Mouse (Mus musculus): ENCODE data around the gene Inka2. TPM values are rescaled to one million over a fixed set of nuclear protein-coding genes. Genes with fewer than 3 reads are reported as not detected.
A peak's percentile ranks its signal among the peaks of the same experiment; 100 is the strongest.
"Not testable (repeated sequence)": the region's sequence is repeated elsewhere in the genome, so short reads cannot be mapped to it uniquely, and the experiment has no call there.

Gene Inka2
- total RNA-seq, 2 experiments from 2014 or later: not detected

DNA sequence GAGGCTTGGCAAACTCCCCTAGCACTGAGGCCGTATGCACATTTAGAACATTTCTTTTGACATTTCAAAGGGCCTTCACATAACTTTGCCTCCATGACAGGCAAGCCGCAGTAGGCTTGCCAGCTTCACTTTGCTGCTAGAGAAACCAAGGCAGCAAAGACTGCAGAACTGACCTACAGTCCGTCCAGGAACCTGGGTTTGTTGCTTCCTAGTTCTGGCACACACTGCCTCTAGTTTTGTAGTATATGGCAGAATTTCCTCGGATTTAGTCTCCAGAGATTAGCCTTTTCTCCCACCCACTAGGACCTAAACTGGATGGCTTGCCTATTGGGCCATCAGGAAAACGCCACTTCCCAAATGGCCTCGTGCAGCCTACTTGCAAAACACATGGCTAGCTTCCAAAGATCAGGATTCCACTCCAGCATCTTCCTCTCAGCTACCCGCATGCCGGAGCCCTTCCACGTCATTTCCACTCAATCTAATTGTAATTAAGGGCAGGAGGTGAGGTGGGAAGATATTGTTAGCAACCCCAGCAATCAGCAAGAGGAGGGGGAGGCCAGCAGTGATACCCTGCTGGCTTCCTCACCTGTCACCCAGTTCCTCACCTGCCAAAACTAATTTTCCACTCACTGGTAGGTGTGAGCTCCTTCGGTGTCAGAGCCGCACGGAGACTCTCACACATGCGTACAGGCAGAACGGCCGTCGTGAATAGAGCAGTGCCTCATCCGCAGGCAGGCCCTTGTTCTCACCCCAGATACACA lies 7.8 kb upstream of the Inka2 start:
- no peak for ATAC-seq (replicated peaks; ENCODE audit: poor library complexity)

DNA sequence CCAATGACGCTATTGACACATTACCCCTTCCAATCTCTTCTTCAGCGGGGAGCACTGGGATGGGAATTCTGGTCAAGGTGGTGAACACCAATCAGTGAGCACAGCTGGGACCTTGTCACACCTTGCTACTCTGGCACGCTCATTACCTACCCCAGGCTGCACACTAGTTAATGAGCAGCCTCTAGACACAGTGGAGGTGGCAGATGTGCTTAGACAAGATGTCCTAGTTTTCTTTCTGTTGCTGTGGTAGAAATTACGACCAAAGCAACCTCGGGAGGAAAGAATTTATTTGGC lies 7.3 kb upstream of the Inka2 start:
- ATAC-seq (replicated peaks; ENCODE audit: poor library complexity): no peak

DNA sequence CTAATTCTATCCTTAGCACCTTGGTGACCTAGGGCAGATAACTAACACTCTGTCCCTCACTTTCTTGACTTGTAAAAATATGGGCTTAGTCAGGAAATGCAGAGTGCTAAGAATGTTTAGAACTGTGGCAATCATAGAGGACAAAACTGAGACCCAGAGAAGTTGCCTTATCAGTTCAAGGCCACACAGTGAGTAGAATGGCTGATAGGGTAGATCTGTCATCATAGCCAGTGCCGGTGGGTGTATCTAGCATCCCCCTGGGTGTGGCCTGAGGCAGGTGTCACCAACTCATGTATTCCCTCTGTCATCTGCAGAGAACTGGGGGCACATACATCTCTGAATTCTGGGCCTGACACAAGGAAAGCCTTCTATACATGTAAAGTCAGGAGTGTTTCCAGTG lies 6.1 kb upstream of the Inka2 start:
- ATAC-seq (replicated peaks; ENCODE audit: poor library complexity): peak; percentile 19; the same call in 1 of the 2 replicates

DNA sequence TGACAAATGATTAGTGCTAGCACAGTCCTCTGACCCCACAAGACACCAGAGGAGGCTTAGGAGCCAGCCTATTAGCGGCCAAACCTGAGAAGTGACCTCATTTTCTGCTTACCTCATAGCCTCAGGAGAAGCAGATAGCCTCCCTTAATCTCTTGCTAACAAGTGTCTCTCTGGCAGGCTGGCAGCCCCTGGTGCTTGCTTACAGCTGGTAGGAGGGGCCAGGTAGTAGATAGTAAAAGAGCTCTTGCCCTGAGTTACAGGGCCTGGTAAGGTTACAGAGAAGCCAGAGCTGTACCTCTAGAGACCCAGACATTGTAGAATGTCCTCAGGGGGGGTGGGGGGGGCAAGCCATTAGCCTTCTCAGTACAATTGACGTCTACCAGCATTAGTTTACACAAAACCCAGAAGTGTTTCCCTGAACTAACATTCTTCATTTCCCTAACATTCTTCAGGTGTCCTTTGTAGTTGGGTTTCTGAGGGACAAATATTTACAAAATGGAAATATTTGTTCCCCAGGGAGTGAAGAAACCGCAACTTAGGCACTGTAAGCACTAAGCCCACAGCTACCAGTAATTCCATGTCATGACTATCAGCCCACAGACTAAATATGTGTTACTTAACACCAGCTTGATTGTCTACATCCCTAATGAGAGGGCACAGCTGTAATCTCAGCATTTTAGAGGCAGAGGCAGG lies 5.0 kb upstream of the Inka2 start:
- ATAC-seq (replicated peaks; ENCODE audit: poor library complexity): peak; percentile 82

DNA sequence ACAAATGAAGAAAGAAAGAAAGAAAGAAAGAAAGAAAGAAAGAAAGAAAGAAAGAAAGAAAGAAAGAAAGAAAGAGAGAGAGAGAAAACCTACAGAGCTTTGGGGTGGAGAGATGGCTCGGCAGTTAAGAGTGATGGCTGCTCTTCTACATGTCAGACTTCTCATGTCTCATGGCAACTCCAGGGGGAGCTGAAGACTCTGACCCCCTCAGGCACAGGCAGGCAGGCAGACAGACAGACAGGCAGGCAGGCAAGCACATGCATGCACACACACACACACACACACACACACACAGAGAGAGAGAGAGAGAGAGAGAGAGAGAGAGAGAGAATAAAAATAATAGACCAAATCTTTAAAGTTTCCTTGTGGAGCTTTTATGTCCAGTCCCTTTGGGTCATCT lies 3.6 kb upstream of the Inka2 start:
- ATAC-seq (replicated peaks; ENCODE audit: poor library complexity): not testable (repeated sequence)

DNA sequence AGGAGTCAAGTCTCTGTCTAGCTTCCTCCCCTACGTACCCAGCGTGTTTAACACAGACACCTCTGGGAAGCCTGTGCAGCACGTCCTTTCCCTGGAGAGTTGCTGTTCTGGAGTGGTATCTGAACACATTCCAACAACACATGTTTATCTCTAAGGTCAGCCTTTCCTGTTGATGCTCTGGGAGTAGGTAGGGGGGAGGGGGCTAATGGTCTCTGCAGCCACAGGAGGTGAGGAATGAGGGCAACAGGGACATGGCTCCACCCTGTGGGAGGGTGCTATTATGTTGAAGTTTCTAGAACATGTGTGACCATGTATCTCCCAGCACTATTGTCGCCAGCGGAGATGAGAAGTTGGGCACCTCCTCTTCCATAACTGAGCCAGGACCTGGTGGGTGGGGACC lies 3.0 kb upstream of the Inka2 start:
- peak; percentile 10 for ATAC-seq (replicated peaks; ENCODE audit: poor library complexity)

DNA sequence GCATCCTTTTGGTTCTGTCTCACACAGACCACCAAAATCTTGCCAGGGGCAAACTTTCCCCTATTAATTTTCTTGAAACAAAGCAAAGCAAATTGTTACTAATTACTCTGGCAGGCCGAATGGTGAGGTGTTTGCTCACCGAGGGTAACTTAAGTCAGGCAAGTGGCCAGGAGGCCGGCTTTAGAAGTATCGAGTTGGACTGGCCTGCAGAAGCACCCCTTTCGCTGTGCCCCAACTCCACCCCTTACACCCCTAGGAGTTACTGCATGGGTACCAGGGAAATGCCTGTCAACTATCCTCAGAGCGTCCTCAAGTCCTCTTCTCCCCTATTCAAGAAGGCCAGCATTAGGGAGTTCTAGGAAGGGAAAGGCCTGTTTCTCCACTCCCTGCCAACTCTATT lies 828 bp upstream of the Inka2 start:
- no peak for ATAC-seq (replicated peaks; ENCODE audit: poor library complexity)

DNA sequence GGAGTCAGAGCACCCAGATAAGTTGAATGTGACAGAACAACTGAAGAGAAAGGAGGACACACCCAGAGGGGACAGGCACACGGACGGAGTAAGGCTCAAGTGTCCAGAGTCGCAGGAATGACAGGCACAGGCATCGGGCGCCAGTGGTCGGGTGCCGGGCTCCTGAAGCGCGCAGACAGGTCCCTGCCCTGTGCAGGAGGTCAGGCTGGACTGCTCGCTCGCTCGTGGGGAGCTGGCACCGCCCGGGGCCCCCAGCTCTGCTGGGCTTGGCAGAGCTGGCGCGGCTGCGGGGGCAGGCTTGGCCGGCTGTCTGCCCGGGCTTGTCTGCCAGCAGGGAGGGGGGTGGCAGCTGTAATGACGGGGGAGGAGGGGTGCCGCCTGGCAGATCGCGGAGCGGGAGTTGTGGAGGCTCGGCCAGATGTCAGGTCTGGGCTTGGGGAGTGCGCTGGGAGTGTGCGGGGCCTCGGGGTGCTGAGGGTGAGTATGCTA lies 706 bp downstream of the Inka2 start:
- peak; percentile 21 for ATAC-seq (replicated peaks; ENCODE audit: poor library complexity)

DNA sequence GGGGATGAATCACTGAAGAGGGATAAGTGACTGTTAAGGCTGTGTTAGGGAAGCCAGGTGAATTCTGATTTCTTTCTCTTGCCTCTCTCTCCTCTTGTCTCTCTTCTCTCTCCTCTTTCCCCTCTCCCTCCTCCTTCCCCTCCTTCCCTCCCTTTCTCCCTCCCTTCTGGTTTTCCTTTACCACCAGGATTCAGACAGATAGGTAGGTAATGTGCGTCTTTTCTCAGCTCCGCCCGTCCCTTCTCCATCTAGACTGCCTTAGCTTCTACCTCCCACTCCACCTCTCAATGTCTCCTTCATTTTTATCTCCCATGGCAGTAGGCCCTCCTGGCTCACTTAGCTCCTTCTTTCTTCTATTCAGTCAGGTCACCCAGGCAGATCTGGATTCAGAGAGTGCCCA lies 1.2 kb downstream of the Inka2 start:
- ATAC-seq (replicated peaks; ENCODE audit: poor library complexity): no peak

DNA sequence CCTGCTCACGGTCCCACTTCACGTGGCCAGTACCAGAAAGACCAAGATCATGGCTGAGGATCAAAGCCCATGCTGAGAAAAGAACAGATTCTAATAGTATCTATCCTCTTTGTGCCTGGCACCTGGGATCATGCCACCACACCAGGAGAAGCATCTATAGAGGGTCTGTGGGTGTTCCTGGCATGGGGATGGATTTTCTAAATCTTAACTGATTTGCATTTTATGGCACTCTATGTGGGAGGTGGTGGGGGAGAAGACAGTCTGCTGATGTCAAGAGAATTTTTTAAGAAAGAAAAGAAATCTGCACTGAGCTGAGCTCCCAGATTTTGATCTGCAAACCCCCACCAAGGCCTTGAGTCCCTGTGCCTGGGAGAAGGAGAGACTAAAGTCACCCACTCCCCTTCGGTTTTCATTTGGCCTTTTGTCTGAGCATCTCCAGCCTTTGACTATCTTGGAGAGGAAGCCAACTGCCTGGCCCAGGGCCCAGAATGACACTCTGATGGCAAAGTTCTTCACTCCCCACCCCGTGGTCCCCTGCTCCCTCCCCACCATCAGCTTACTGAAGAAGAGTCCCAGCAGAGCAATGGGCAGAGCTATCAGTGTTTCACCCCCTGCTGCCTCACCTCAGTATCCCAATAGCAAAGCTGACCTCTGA lies 2.1 kb downstream of the Inka2 start:
- no peak for ATAC-seq (replicated peaks; ENCODE audit: poor library complexity)

DNA sequence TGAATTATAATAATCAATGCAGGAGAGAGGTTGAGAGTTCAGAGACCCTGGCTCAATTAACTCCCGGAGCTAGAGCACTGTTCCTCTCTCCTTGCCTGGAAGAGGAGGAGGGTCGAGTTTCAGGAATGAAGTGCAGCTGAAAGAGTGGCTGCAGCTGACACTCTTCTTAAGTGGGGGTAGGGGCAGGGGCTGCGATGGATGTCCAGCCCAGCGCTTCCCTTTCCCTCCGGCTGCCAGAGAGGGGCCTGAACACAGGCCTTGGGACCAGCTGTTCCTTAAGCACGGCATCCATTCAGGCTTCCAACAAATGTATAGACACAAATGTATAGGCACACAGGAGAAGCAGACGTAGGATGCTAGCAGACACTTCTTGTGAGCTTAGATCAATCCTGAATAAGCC lies 3.2 kb downstream of the Inka2 start:
- no peak for ATAC-seq (replicated peaks; ENCODE audit: poor library complexity)

DNA sequence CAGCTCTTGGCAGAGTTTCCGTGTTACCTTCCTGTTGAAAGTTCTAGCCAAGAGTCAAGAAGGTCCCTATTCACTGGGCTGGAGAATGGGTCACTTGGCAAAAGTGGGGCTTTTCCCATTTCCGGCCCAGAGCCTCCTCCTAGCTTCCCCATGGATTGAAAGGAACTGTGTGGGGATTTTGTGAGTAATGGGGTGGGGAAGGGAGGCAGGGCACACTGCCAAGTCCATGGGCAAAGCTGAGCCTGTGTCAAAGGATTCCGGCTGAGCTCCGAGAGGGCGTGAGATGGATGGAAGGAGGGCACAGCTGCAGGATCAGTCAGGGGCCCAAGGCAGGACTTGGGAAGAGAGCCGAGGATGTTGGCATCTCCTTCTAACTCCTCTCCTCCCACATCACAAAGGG lies 5.8 kb downstream of the Inka2 start:
- no peak for ATAC-seq (replicated peaks; ENCODE audit: poor library complexity)

DNA sequence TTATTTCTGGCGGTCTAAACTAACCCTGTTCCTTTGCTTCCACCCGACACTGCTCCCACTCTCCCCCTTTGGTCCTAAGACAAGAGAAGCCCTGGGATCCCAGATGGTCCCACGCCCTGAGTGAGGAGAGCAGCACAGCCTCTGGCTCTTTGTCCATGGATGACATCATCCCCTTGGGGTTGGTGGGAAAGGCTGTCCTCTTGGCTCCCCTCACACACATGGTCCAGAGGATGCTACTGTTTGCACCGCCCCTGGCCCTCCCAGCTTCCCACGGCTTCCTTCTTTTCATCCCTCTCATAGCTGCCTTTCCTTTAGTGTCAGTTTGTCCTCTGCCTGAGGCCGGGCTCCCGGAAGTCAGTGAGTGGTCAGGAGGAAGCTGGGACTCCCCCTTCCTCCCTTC lies 7.3 kb downstream of the Inka2 start:
- ATAC-seq (replicated peaks; ENCODE audit: poor library complexity): no peak

DNA sequence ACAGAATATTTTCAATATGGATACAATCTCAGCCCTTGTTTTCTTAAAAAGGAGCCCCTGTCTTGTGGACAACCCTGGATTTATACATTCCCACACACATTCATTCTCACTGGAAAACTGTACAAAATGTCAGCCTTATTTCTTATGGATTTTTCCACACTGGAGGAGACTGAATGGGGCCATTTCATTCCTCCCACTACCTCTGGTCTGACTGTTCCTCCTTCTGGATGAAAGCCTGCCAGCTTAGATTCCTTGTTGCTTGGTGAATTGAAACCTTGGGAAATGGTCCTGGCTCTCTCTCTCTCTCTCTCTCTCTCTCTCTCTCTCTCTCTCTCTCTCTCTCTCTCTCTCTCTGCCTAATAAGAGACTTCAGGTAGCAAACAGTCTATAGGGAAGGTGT lies 8.4 kb downstream of the Inka2 start:
- ATAC-seq (replicated peaks; ENCODE audit: poor library complexity): no peak

DNA sequence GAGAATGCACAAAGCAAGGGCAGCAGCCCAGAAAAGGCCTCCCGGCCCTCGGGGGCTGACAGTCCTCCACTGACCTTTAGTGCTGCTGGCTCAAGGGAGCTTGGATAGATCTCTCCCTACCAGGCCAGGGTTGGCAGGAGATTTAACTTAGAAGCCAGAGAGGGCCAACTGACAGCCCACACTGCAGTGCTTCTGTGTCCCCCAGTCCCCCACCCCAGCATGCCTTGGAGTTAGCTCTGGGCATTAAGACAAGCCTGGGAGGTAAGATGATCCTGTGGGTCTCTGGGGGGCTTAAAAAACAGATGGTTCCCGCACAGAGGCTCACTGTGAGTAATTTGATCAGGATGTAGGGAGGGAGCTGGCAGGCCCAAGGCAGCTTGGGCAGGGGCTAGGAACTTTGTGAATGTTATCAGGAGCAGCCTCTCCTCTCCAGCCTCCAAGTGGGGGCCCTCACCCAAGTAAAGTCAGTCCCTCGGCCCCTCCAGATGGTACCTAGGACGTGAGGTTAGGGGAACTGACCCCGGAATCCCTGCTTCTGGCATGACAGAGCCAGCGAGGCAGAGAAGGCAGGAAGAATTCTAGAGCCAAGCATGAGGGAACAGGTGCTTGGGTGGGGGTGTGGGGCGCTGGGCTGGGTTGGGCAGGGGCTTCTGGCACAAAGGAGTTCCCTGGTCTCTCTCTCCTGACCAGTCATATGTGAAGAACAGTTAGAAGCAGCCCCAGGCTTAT lies 9.9 kb downstream of the Inka2 start:
- ATAC-seq (replicated peaks; ENCODE audit: poor library complexity): no peak

DNA sequence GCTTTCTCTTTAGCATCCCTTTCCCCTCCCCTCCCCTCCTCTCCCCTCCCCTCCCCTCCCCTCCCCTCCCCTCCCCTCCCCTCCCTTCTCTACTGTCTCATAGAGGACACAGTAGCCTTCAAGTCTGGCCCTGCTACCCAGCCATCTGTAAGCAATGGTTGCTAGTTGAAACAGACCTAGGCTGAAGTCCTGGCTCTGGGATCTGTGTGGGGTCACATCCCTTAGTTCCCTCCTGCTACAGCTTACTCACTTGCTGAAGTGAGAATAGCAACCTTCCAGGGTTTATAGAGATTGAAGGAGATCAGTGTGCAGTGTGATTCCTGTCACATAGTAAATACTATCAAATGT lies 10.4 kb downstream of the Inka2 start:
- ATAC-seq (replicated peaks; ENCODE audit: poor library complexity): no peak

DNA sequence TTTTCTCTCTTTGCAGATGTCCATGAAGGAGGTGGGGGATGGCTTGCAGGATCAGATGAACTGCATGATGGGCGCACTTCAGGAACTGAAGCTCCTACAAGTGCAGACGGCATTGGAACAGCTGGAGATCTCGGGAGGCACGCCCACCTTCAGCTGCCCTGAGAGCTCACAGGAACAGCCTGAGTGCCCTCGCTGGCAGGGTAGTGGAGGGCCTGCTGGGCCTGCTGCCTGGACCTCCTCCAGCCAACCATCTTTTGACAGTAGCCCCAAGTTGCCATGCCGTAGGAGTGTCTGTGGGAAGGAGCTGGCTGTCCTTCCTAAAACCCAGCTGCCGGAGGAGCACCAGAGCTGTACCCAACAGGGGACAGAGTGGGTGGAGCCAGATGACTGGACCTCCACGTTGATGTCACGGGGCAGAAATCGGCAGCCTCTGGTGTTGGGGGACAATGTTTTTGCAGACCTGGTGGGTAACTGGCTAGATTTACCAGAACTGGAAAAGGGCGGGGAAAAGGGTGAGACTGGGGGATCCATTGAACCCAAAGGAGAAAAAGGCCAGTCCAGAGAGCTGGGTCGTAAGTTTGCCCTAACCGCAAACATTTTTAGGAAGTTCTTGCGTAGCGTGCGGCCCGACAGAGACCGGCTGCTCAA lies 12.1 kb downstream of the Inka2 start:
- 0 out of 2 replicates have a peak, but pooled peaks have one; percentile 10 for ATAC-seq (replicated peaks; ENCODE audit: poor library complexity)

DNA sequence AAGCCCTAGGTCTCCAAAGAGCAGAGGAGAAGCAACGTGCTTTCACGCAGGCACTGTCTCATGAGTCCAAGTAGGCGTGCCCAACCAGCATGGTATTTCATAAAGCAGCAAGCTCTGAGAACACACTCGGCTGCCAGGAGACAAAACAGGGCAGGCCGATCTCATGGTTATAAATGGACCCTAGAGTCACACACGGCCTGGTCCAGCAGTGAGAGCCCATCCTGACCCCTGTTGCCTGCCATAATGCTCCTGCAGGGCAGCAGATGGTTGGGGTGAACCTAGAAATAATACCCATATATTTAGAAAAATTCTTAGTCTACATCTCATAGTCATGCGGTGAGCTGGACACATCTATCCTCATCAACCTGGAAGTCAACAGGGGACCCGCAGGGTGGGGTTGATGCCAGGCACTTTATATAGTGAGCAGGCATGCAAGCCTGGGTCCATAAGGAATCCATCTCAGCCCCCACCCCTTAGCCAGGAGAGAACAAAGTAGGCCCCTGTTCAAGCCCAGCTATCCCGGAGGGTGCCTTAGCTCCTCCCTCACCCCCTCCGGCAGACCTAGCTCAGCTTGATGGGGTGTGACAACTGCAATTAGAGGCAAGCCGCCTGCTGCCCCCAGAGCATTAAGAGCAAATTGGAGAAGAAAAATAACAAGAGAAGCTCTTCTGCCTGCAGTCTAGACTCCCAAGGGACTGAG lies 13.6 kb downstream of the Inka2 start:
- no peak for ATAC-seq (replicated peaks; ENCODE audit: poor library complexity)

DNA sequence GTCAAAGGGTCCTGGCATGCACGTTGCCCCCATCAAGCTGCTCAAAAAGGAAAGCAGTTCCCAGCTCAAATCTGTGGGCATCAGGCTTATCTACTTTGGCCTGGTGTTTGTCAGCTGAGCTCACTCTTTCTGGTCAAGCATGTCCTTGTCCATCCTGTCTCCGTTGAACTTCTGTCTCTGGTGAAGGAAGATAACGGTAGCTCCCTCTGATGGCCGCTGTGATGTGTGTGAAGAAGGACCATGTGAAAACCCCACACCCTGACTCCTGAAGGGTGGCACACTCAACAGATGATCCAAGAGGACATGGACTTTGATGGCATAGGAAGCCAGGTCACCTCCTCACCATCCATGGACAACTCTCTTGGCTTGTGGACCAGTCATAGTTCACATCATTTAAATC lies 14.3 kb downstream of the Inka2 start:
- no peak for ATAC-seq (replicated peaks; ENCODE audit: poor library complexity)

DNA sequence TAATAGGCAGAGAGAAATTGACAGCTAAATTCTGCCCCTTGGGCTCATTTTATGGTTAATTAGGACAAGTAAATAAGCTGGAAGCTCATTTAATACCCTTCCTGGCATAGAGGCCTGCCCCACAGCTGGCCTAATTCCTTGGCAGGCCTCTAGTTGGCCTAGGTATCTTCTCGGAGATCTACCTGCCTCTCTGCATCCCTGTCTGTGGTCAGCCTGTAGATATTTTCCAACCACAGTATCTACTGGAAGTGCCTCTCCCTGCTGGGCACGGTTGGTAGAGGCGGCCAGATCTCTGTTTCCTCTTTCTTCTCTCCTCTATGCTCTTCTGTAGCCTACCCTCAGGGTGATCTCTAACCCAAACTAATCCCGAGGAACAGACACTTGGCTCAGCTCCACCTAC lies 15.6 kb downstream of the Inka2 start:
- no peak for ATAC-seq (replicated peaks; ENCODE audit: poor library complexity)

DNA sequence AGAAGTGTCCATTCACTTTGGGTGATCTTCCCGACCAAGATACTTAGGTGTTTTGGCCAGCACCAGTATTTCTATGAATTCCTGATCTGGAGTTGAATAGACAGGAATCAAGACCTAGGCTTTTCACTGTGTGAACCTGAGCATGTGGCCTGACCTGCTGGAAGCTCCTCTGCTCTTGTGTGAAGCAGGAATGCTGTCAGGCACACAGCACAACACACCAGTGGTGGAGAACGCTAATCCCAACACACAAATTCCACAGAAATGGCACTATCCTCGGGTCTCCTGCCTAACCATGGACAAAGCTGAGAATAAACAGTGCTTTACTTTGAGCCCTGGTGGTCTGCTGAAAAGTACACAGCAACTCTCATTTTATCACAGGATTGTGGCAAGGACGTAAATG lies 16.1 kb downstream of the Inka2 start:
- ATAC-seq (replicated peaks; ENCODE audit: poor library complexity): no peak
